Mouse (Mus musculus) neural tube, embryonic 11.5 days (tissue): ENCODE results near the gene Iah1. TPM values are rescaled to one million over a fixed set of nuclear protein-coding genes. Genes with fewer than 3 reads are reported as not detected.

Experiments
- ATAC-seq: fragments of 200-750 bp; cut with Nextera tagmentation; 2 replicates; pipeline ENCODE4 v1.8.0; 2017; ENCODE audit warnings: moderate number of reproducible peaks, mild to moderate bottlenecking, moderate TSS enrichment, moderate library complexity; ENCODE audit not compliant: insufficient read depth, low FRiP score, low TSS enrichment
- DNase-seq: peaks from one replicate; pipeline ENCODE4 v3.0.0-alpha.2; 2015; ENCODE audit warnings: low spot score
- H3K27ac ChIP-seq: fragments of 300-500 bp; sonication (generic); 2 replicates; pipeline ENCODE4 v1.5.1; 2014; ENCODE audit warnings: low read depth, mild to moderate bottlenecking, low read length
- H3K27me3 ChIP-seq: fragments of 300-500 bp; sonication (generic); 2 replicates; pipeline ENCODE4 v1.6.1; 2014; ENCODE audit warnings: mild to moderate bottlenecking, low read length, mixed read lengths; ENCODE audit not compliant: control insufficient read depth, insufficient read depth
- H3K36me3 ChIP-seq: fragments of 300-500 bp; sonication (generic); 2 replicates; pipeline ENCODE4 v1.6.1; 2014; ENCODE audit warnings: mild to moderate bottlenecking, low read length, moderate library complexity, mixed read lengths; ENCODE audit not compliant: control insufficient read depth, insufficient read depth
- H3K4me1 ChIP-seq: fragments of 300-500 bp; sonication (generic); 2 replicates; pipeline ENCODE4 v1.6.1; 2014; ENCODE audit warnings: low read length, mixed read lengths; ENCODE audit not compliant: control insufficient read depth, insufficient read depth
- H3K4me2 ChIP-seq: fragments of 300-500 bp; sonication (generic); 2 replicates; pipeline ENCODE4 v1.6.1; 2014; ENCODE audit warnings: low read depth, mild to moderate bottlenecking, moderate library complexity
- H3K4me3 ChIP-seq: fragments of 300-500 bp; sonication (generic); 2 replicates; pipeline ENCODE4 v1.5.1; 2014; ENCODE audit warnings: low read depth, low read length
- H3K9ac ChIP-seq: fragments of 300-500 bp; sonication (generic); 2 replicates; pipeline ENCODE4 v1.6.1; 2014; ENCODE audit warnings: mild to moderate bottlenecking, low read length
- H3K9me3 ChIP-seq: fragments of 300-500 bp; sonication (generic); 2 replicates; pipeline ENCODE4 v1.6.1; 2016; ENCODE audit warnings: low read length; ENCODE audit not compliant: control insufficient read depth
- WGBS: fragments of 180-500 bp; shearing (Covaris S2); extraction: QIAGEN DNeasy Blood & Tissue Kit; methylation state at CpG from one replicate; pipeline ENCODE4 v1.1.7; 2014; 5-methylcytosine and 5-hydroxymethylcytosine counted together
- polyA plus RNA-seq: library from polyadenylated mRNA; unstranded; fragments of >200 nt; fragmentation: Nextera tagmentation; extraction: Ambion mirVana; gene quantifications from 2 replicates; pipeline ENCODE4 v1.2.1, GENCODE M21; 2014

Iah1 gene
- polyA plus RNA-seq, 1 experiment from 2014 or later, result 47.2 TPM

GRCm38 (mm10) chr12:21325266-21325665 is 9.1 kb downstream of the Iah1 start:
- Histone ChIP-seq H3K27ac (no peak overlapping the region), H3K4me3 (no peak overlapping the region), H3K4me2 (no peak overlapping the region), H3K9me3 (no peaks in the 10 kb centered on the region), H3K36me3 (peaks cover 7% of the 10 kb centered on the region), H3K4me1 (no peaks in the 10 kb centered on the region), H3K27me3 (no peaks in the 10 kb centered on the region), H3K9ac (no peak overlapping the region)
- no peak for ATAC-seq
- WGBS, result 90% methylated on average over 8 of the region's 8 CpGs
- no peak for DNase-seq

DNA sequence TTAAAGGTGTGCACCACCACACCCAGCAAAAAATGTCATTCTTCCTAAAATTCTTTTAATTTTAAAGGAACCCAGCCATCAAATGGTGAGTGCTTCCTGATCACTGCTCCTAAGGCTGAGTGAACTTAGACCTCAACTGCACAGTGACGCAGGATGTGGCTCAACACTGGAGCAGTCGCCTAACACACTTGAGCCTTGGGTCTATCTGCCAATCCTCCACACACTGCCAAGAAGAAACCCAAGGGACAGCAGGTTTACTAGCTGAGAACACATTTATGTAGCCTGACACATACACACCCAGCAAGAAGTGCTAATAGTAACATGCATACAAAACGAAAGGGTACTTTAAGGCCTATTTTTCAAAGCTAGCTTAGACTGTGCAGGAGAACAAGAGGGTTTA is 10.1 kb downstream of the Iah1 start:
- H3K4me2 ChIP-seq, result no peak overlapping the region
- H3K27me3 ChIP-seq, result no peaks in the 10 kb centered on the region
- no peak overlapping the region for H3K4me3 ChIP-seq
- DNase-seq, result no peak
- H3K36me3 ChIP-seq, result peaks cover 7% of the 10 kb centered on the region
- H3K9ac ChIP-seq, result no peak overlapping the region
- H3K4me1 ChIP-seq, result no peaks in the 10 kb centered on the region
- ATAC-seq, result no peak
- H3K9me3 ChIP-seq, result no peaks in the 10 kb centered on the region
- WGBS, result 97% methylated on average over 3 of the region's 3 CpGs
- H3K27ac ChIP-seq, result no peak overlapping the region

GRCm38 (mm10) chr12:21329661-21330400 is 13.6 kb downstream of the Iah1 start:
- 95% methylated on average over 9 of the region's 9 CpGs for WGBS
- Histone ChIP-seq H3K27me3 (no peaks in the 10 kb centered on the region), H3K9ac (no peak overlapping the region), H3K9me3 (no peaks in the 10 kb centered on the region), H3K4me3 (no peak overlapping the region), H3K36me3 (peaks cover 14% of the 10 kb centered on the region), H3K27ac (no peak overlapping the region), H3K4me2 (no peak overlapping the region), H3K4me1 (no peaks in the 10 kb centered on the region)
- no peak for ATAC-seq
- DNase-seq, result no peak

- Histone ChIP-seq H3K27ac (no peak overlapping the region), H3K4me3 (no peak overlapping the region), H3K4me1 (no peaks in the 10 kb centered on the region), H3K9ac (no peak overlapping the region), H3K27me3 (no peaks in the 10 kb centered on the region), H3K9me3 (no peaks in the 10 kb centered on the region), H3K4me2 (no peak overlapping the region), H3K36me3 (peaks cover 14% of the 10 kb centered on the region)
- ATAC-seq (no peak), DNase-seq (no peak)
- WGBS, result 91% methylated on average over 10 of the region's 10 CpGs
Measured at GRCm38 (mm10) chr12:21330961-21331576, 14.9 kb downstream of the Iah1 start.

- Histone ChIP-seq H3K27ac (no peak overlapping the region), H3K4me2 (no peak overlapping the region), H3K9me3 (no peaks in the 10 kb centered on the region), H3K4me3 (no peak overlapping the region), H3K36me3 (peaks cover 12% of the 10 kb centered on the region), H3K9ac (no peak overlapping the region), H3K4me1 (no peaks in the 10 kb centered on the region), H3K27me3 (no peaks in the 10 kb centered on the region)
- WGBS, result 86% methylated on average over 6 of the region's 6 CpGs
- no peak for ATAC-seq
- DNase-seq, result no peak
Measured at GRCm38 (mm10) chr12:21331711-21332110, 15.5 kb downstream of the Iah1 start.

DNA sequence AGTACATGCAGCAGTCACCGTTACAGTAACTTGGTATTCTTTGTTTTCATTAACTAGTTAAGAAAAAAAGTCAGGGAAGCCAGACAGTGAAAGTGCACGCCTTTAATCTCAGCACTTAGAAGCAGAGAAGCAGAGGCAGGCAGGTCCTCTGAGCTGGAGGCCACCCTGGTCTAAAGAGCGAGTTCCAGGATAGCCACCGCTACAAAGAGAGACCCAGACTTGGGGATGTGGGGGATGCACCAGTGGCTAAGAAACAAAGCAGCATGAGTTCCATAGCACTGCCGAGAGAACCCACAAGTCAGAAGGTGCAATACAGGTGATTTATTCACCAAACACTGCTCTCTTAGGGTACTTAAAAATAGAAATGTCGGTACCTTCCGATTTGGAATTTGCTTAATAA is 16.8 kb downstream of the Iah1 start:
- Histone ChIP-seq H3K4me2 (no peak overlapping the region), H3K36me3 (peaks cover 11% of the 10 kb centered on the region), H3K27me3 (no peaks in the 10 kb centered on the region), H3K9me3 (no peaks in the 10 kb centered on the region), H3K4me1 (no peaks in the 10 kb centered on the region), H3K4me3 (no peak overlapping the region), H3K27ac (no peak overlapping the region), H3K9ac (no peak overlapping the region)
- no peak for DNase-seq
- no peak for ATAC-seq
- WGBS, result 92% methylated on average over 7 of the region's 7 CpGs

- Histone ChIP-seq H3K27me3 (no peaks in the 10 kb centered on the region), H3K9me3 (no peaks in the 10 kb centered on the region), H3K36me3 (peaks cover 11% of the 10 kb centered on the region), H3K9ac (no peak overlapping the region), H3K4me1 (no peaks in the 10 kb centered on the region), H3K4me2 (no peak overlapping the region), H3K4me3 (no peak overlapping the region), H3K27ac (no peak overlapping the region)
- WGBS, result 93% methylated on average over 5 of the region's 5 CpGs
- DNase-seq (no peak), ATAC-seq (no peak)
Measured at GRCm38 (mm10) chr12:21333766-21334165, 17.6 kb downstream of the Iah1 start.

- DNase-seq (no peak), ATAC-seq (no peak)
- Histone ChIP-seq H3K4me3 (no peak overlapping the region), H3K27ac (no peak overlapping the region), H3K9me3 (no peaks in the 10 kb centered on the region), H3K36me3 (peaks cover 8% of the 10 kb centered on the region), H3K27me3 (no peaks in the 10 kb centered on the region), H3K9ac (no peak overlapping the region), H3K4me1 (no peaks in the 10 kb centered on the region), H3K4me2 (no peak overlapping the region)
- WGBS, result 91% methylated on average over 7 of the region's 7 CpGs
Measured at GRCm38 (mm10) chr12:21335869-21336268, 19.7 kb downstream of the Iah1 start.

DNA sequence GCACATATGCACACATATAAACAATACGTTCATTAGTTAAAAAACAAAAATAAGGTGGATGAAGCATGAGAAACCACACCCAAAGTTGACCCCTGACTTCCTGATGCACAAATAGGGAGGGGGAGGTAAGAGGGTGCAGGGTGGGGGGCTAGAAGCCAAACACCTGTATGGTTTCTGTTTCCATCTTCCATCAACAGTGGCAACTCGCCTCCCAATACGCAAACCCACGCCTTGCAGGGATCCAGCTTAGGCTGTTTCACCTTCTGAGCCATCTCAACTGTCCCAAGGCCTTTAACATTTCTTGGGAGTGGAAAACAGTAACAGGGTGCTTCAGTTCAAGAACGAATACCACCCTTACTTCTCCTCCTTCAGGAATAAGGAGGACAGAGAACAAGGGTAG is 21.0 kb downstream of the Iah1 start:
- no peak overlapping the region for H3K9ac ChIP-seq
- WGBS, result 93% methylated on average over 5 of the region's 5 CpGs
- H3K36me3 ChIP-seq, result peaks cover 6% of the 10 kb centered on the region
- DNase-seq (no peak), ATAC-seq (no peak)
- H3K27ac ChIP-seq, result no peak overlapping the region
- no peak overlapping the region for H3K4me2 ChIP-seq
- no peak overlapping the region for H3K4me3 ChIP-seq
- H3K4me1 ChIP-seq, result no peaks in the 10 kb centered on the region
- H3K9me3 ChIP-seq, result no peaks in the 10 kb centered on the region
- no peaks in the 10 kb centered on the region for H3K27me3 ChIP-seq
